Mouse (Mus musculus) C2C12 (cell line): ENCODE measurements around the gene 1520401A03Rik. TPM values are rescaled to one million over a fixed set of nuclear protein-coding genes. Genes with fewer than 3 reads are reported as not detected.

Experiments used
- H3K27me3 ChIP-seq: one replicate; pipeline ENCODE4 v1.6.1; 2011; ENCODE audit not compliant: control insufficient read depth, insufficient read depth, insufficient read length
- H3K36me3 ChIP-seq: one replicate; pipeline ENCODE4 v1.6.1; 2011; ENCODE audit not compliant: control insufficient read depth, insufficient read depth
- H3K4me3 ChIP-seq: one replicate; pipeline ENCODE4 v1.5.1; 2011; ENCODE audit warnings: mild to moderate bottlenecking, control low read depth; ENCODE audit not compliant: poor library complexity, insufficient read depth, severe bottlenecking
- H3K79me2 ChIP-seq: one replicate; pipeline ENCODE4 v1.6.1; 2011; ENCODE audit not compliant: control insufficient read depth, insufficient read depth
- H3K79me3 ChIP-seq: one replicate; pipeline ENCODE4 v1.6.1; 2011; ENCODE audit warnings: low read depth, control low read depth
- H3ac ChIP-seq: one replicate; pipeline ENCODE3; 2011; ENCODE audit warnings: low read depth; ENCODE audit not compliant: control insufficient read depth, insufficient read length
- CEBPB ChIP-seq: IDR thresholded peaks from one replicate; pipeline ENCODE4 v1.6.1; 2011; ENCODE audit warnings: low read depth, mild to moderate bottlenecking, control low read depth, moderate library complexity
- CTCF ChIP-seq: IDR thresholded peaks from one replicate; pipeline ENCODE4 v1.5.1; 2011; ENCODE audit not compliant: control insufficient read depth, insufficient read depth, insufficient read length
- FOSL1 ChIP-seq: IDR thresholded peaks from one replicate; pipeline ENCODE4 v1.8.0; 2011; ENCODE audit warnings: mild to moderate bottlenecking, low read length; ENCODE audit not compliant: poor library complexity, insufficient read depth, severe bottlenecking
- MAX ChIP-seq: IDR thresholded peaks from one replicate; pipeline ENCODE4 v1.6.1; 2011; ENCODE audit warnings: mild to moderate bottlenecking, control low read depth
- MYOD1 ChIP-seq: IDR thresholded peaks from one replicate; pipeline ENCODE4 v1.6.1; 2011; ENCODE audit warnings: low read depth; ENCODE audit not compliant: control insufficient read depth, insufficient read length
- MYOG ChIP-seq: IDR thresholded peaks from one replicate; pipeline ENCODE4 v1.6.1; 2011; ENCODE audit not compliant: control insufficient read depth, insufficient read length; ENCODE audit errors: extremely low read depth
- USF1 ChIP-seq: IDR thresholded peaks from one replicate; pipeline ENCODE4 v1.6.1; 2011; ENCODE audit warnings: low read depth, mild to moderate bottlenecking, control low read depth, moderate library complexity
- polyA plus RNA-seq: library from polyadenylated mRNA; unstranded; fragments of >200 nt; fragmentation: generic; extraction: Trizol; gene quantifications from one replicate; pipeline ENCODE4 v1.2.1, GENCODE M21; 2012; ENCODE audit warnings: missing spikeins

1520401A03Rik gene
- polyA plus RNA-seq, 1 experiment, result 0.01 TPM

- Histone ChIP-seq H3K79me3 (no peaks in the 10 kb centered on the region), H3K27me3 (peaks cover 36% of the 10 kb centered on the region), H3K4me3 (no peak within 1 kb of the TSS), H3K36me3 (no peaks in the 10 kb centered on the region), H3ac (no peak within 1 kb of the TSS), H3K79me2 (no peaks in the 10 kb centered on the region)
- no peak for TF ChIP-seq MYOD1
- TF ChIP-seq CEBPB, result no peak
- no peak for TF ChIP-seq MYOG
- TF ChIP-seq MAX, result no peak
- TF ChIP-seq FOSL1, result no peak
- no peak for TF ChIP-seq USF1
- no peak for TF ChIP-seq CTCF
These were observed 23.0 kb upstream of the 1520401A03Rik start, which contains the start of gene Kremen2 for GRCm38 (mm10) chr17:23745301-23746251. Gene Kremen2, minus strand, starts transcription at chr17:23745833.

DNA sequence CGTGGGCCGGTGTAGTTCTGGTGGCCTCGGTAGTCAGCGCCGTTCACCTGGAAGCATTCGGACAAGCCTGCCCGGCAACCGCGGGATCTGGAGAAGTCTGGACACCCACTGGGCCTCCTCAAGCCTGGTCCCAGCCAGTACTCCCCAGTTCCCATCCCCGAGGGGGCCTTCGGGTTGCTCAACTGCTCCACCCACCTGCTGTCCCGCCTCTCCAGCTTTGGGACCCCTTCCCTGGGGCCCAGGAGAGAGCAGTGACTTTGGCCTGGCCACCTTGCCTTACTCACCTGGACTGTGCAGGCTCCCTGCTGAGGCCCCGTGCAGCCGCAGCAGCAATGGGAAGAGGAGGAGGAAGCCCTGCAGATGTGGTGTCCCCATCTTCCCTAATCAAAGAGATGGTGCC, 22.1 kb upstream of the 1520401A03Rik start:
- Histone ChIP-seq H3ac (no peak overlapping the region), H3K36me3 (no peaks in the 10 kb centered on the region), H3K4me3 (no peak overlapping the region), H3K79me2 (no peaks in the 10 kb centered on the region), H3K27me3 (peaks cover 36% of the 10 kb centered on the region), H3K79me3 (no peaks in the 10 kb centered on the region)
- TF ChIP-seq USF1, result no peak
- no peak for TF ChIP-seq FOSL1
- TF ChIP-seq MAX, result no peak
- TF ChIP-seq CEBPB, result no peak
- no peak for TF ChIP-seq CTCF
- TF ChIP-seq MYOG, result no peak
- no peak for TF ChIP-seq MYOD1

- Histone ChIP-seq H3K4me3 (no peak overlapping the region), H3K79me2 (no peaks in the 10 kb centered on the region), H3K79me3 (no peaks in the 10 kb centered on the region), H3K36me3 (no peaks in the 10 kb centered on the region), H3K27me3 (peaks cover 36% of the 10 kb centered on the region), H3ac (no peak overlapping the region)
- TF ChIP-seq MYOG (no peak), MYOD1 (no peak), USF1 (no peak), CEBPB (no peak), MAX (no peak), FOSL1 (no peak), CTCF (no peak)
These were observed 21.5 kb upstream of the 1520401A03Rik start for GRCm38 (mm10) chr17:23744076-23744475.

- no peak overlapping the region for H3ac ChIP-seq
- TF ChIP-seq MAX (no peak), MYOG (no peak), FOSL1 (no peak), MYOD1 (no peak), USF1 (no peak), CEBPB (no peak)
- no peak overlapping the region for H3K4me3 ChIP-seq
- H3K27me3 ChIP-seq, result peaks cover 36% of the 10 kb centered on the region
- no peaks in the 10 kb centered on the region for H3K79me2 ChIP-seq
- H3K79me3 ChIP-seq, result no peaks in the 10 kb centered on the region
- H3K36me3 ChIP-seq, result no peaks in the 10 kb centered on the region
These were observed 20.4 kb upstream of the 1520401A03Rik start for GRCm38 (mm10) chr17:23742941-23743340.

GRCm38 (mm10) chr17:23742210-23742793, 19.7 kb upstream of the 1520401A03Rik start:
- Histone ChIP-seq H3K27me3 (peaks cover 36% of the 10 kb centered on the region), H3K4me3 (no peak overlapping the region), H3K36me3 (no peaks in the 10 kb centered on the region), H3K79me3 (no peaks in the 10 kb centered on the region), H3ac (no peak overlapping the region), H3K79me2 (no peaks in the 10 kb centered on the region)
- TF ChIP-seq CTCF (no peak), FOSL1 (no peak), USF1 (no peak), MYOD1 (no peak), MAX (no peak), MYOG (no peak), CEBPB (no peak)
